Mouse (Mus musculus) lung, postnatal 0 days (tissue): Measurements from ENCODE around the gene Slc38a1. TPM values are rescaled to one million over a fixed set of nuclear protein-coding genes. Genes with fewer than 3 reads are reported as not detected.
A peak's percentile ranks its signal among the peaks of the same experiment; 100 is the strongest.

Source experiments
- ATAC-seq: fragments of 200-750 bp; cut with Nextera tagmentation; 2 replicates; pipeline ENCODE4 v1.8.0; 2017; ENCODE audit warnings: moderate library complexity
- DNase-seq: peaks from one replicate; pipeline ENCODE4 v3.0.0-alpha.2; 2016; ENCODE audit warnings: low spot score
- H3K27ac ChIP-seq: fragments of 300-500 bp; sonication (generic); 2 replicates; pipeline ENCODE4 v1.5.1; 2014; ENCODE audit warnings: antibody characterized with exemption, mild to moderate bottlenecking, low read length, mixed read lengths
- H3K27me3 ChIP-seq: fragments of 300-500 bp; sonication (generic); replicated peaks from 2 replicates; pipeline ENCODE4 v1.6.1; 2014; ENCODE audit warnings: low read length, mixed read lengths; ENCODE audit not compliant: insufficient read depth
- H3K36me3 ChIP-seq: fragments of 300-500 bp; sonication (generic); 2 replicates; pipeline ENCODE4 v1.6.1; 2014; ENCODE audit warnings: low read length, mixed read lengths; ENCODE audit not compliant: insufficient read depth
- H3K4me1 ChIP-seq: fragments of 300-500 bp; sonication (generic); 2 replicates; pipeline ENCODE4 v1.6.1; 2014; ENCODE audit warnings: antibody characterized with exemption, low read depth, low read length, mixed read lengths; ENCODE audit not compliant: insufficient read depth
- H3K4me2 ChIP-seq: fragments of 300-500 bp; sonication (generic); replicated peaks from 2 replicates; pipeline ENCODE4 v1.6.1; 2014; ENCODE audit warnings: low read depth, mild to moderate bottlenecking, low read length, moderate library complexity, mixed read lengths
- H3K4me3 ChIP-seq: fragments of 300-500 bp; sonication (generic); 2 replicates; pipeline ENCODE4 v1.5.1; 2014; ENCODE audit warnings: low read depth, low read length
- H3K9ac ChIP-seq: fragments of 300-500 bp; sonication (generic); replicated peaks from 2 replicates; pipeline ENCODE4 v1.6.1; 2014; ENCODE audit warnings: low read depth, mild to moderate bottlenecking
- H3K9me3 ChIP-seq: fragments of 300-500 bp; sonication (generic); 2 replicates; pipeline ENCODE4 v1.6.1; 2016; ENCODE audit warnings: low read length, mixed read lengths
- CTCF ChIP-seq: IDR thresholded peaks from 2 replicates; pipeline ENCODE4 v1.5.1; 2016; ENCODE audit warnings: antibody characterized with exemption, mild to moderate bottlenecking
- EP300 ChIP-seq: IDR thresholded peaks from 2 replicates; pipeline ENCODE4 v1.6.1; 2016; ENCODE audit warnings: antibody characterized with exemption, mild to moderate bottlenecking, control low read depth
- WGBS: fragments of 180-500 bp; shearing (Covaris S2); extraction: QIAGEN DNeasy Blood & Tissue Kit; methylation state at CpG from one replicate; pipeline ENCODE4 v1.1.7; 2014; 5-methylcytosine and 5-hydroxymethylcytosine counted together
- polyA plus RNA-seq: library from polyadenylated mRNA; unstranded; fragments of >200 nt; fragmentation: Nextera tagmentation; extraction: Ambion mirVana; gene quantifications from 2 replicates; pipeline ENCODE4 v1.2.1, GENCODE M21; 2015

Slc38a1 gene
- 13.5 and 14.5 TPM in 2 replicates for polyA plus RNA-seq

GRCm38 (mm10) chr15:96642436-96643405 is at the start of gene Slc38a1:
Slc38a1 (minus strand) TSS chr15:96642913.
- peak; percentile 54 for DNase-seq
- Histone ChIP-seq H3K4me3 (peak within 1 kb of the TSS; percentile 65), H3K4me2 (peak within 1 kb of the TSS; percentile 97), H3K9ac (peak within 1 kb of the TSS; percentile 41), H3K27me3 (no peaks in the 10 kb centered on the region), H3K27ac (peak within 1 kb of the TSS; percentile 47), H3K36me3 (no peaks in the 10 kb centered on the region), H3K4me1 (no peaks in the 10 kb centered on the region), H3K9me3 (no peaks in the 10 kb centered on the region)
- under 1% methylated on average over 34 of the region's 70 CpGs for whole genome bisulfite sequencing
- ATAC-seq = peak; percentile 36
- TF ChIP-seq EP300 (no peak), CTCF (no peak)

GRCm38 (mm10) chr15:96692401-96692800 is 49.7 kb upstream of the Slc38a1 start:
- Histone ChIP-seq H3K27me3 (no peaks in the 10 kb centered on the region), H3K27ac (no peak overlapping the region), H3K4me1 (peaks cover 8% of the 10 kb centered on the region; the same call in 1 of the 2 replicates), H3K9me3 (no peaks in the 10 kb centered on the region), H3K36me3 (peaks cover 74% of the 10 kb centered on the region), H3K4me3 (no peak overlapping the region), H3K9ac (no peak overlapping the region), H3K4me2 (no peak overlapping the region)
- ATAC-seq (no peak), DNase-seq (no peak)
- TF ChIP-seq EP300 (no peak), CTCF (no peak)
- 91% methylated on average over 11 of the region's 11 CpGs for WGBS

DNA sequence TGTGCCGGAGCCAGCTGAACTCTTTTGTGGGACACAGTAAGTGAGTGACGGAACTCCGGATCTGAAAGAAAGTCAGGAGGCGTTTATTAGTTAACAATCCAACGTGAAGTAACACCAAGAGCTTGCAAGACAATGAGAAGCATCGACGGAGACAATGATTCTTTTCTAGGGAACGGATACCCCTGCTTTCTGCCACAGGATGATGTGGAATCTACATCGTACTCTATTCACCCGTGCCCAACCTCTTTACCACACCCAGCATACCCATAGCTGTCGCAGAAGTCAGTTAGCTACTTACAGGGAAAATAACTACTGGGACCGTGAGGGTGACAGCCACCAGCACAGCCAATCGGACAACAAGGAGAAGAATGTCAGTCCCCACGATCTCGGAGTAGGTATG is 48.7 kb upstream of the Slc38a1 start:
- H3K9me3 ChIP-seq = no peaks in the 10 kb centered on the region
- no peak overlapping the region for H3K4me2 ChIP-seq
- peaks cover 6% of the 10 kb centered on the region; the same call in 1 of the 2 replicates for H3K4me1 ChIP-seq
- H3K9ac ChIP-seq = no peak overlapping the region
- no peak for TF ChIP-seq CTCF
- no peak for TF ChIP-seq EP300
- DNase-seq = no peak
- no peaks in the 10 kb centered on the region for H3K27me3 ChIP-seq
- ATAC-seq = no peak
- H3K36me3 ChIP-seq = peaks cover 74% of the 10 kb centered on the region
- WGBS = 82% methylated on average over 15 of the region's 15 CpGs
- no peak overlapping the region for H3K27ac ChIP-seq
- H3K4me3 ChIP-seq = no peak overlapping the region

- H3K27ac ChIP-seq = no peak overlapping the region
- DNase-seq (no peak), ATAC-seq (no peak)
- no peak overlapping the region for H3K9ac ChIP-seq
- H3K9me3 ChIP-seq = no peaks in the 10 kb centered on the region
- TF ChIP-seq CTCF (no peak), EP300 (no peak)
- 82% methylated on average over 13 of the region's 13 CpGs for WGBS
- H3K27me3 ChIP-seq = no peaks in the 10 kb centered on the region
- H3K36me3 ChIP-seq = peaks cover 74% of the 10 kb centered on the region
- peaks cover 3% of the 10 kb centered on the region; the same call in 1 of the 2 replicates for H3K4me1 ChIP-seq
- H3K4me2 ChIP-seq = no peak overlapping the region
- no peak overlapping the region for H3K4me3 ChIP-seq
Measured at GRCm38 (mm10) chr15:96690829-96691228, 48.1 kb upstream of the Slc38a1 start.

- DNase-seq = no peak
- H3K36me3 ChIP-seq = peaks cover 66% of the 10 kb centered on the region
- no peak overlapping the region for H3K27ac ChIP-seq
- TF ChIP-seq CTCF (no peak), EP300 (no peak)
- no peaks in the 10 kb centered on the region for H3K9me3 ChIP-seq
- no peaks in the 10 kb centered on the region for H3K27me3 ChIP-seq
- ATAC-seq = no peak
- H3K9ac ChIP-seq = no peak overlapping the region
- no peak overlapping the region for H3K4me2 ChIP-seq
- no peak overlapping the region for H3K4me3 ChIP-seq
- H3K4me1 ChIP-seq = no peaks in the 10 kb centered on the region
- WGBS = 80% methylated on average over 9 of the region's 9 CpGs
Measured at GRCm38 (mm10) chr15:96689919-96690318, 47.2 kb upstream of the Slc38a1 start.

GRCm38 (mm10) chr15:96688784-96689318 is 46.1 kb upstream of the Slc38a1 start:
- Histone ChIP-seq H3K27ac (no peak overlapping the region), H3K36me3 (peaks cover 57% of the 10 kb centered on the region), H3K4me3 (no peak overlapping the region), H3K9me3 (no peaks in the 10 kb centered on the region), H3K27me3 (no peaks in the 10 kb centered on the region), H3K4me2 (no peak overlapping the region), H3K9ac (no peak overlapping the region), H3K4me1 (0 out of 2 replicates have a peak, but pooled peaks cover 4% of the 10 kb centered on the region)
- WGBS = 85% methylated on average over 12 of the region's 12 CpGs
- TF ChIP-seq CTCF = no peak
- ATAC-seq (no peak), DNase-seq (no peak)
